16 mouse cellular contexts compared by ENCODE assay signal in the genomic region with DNA sequence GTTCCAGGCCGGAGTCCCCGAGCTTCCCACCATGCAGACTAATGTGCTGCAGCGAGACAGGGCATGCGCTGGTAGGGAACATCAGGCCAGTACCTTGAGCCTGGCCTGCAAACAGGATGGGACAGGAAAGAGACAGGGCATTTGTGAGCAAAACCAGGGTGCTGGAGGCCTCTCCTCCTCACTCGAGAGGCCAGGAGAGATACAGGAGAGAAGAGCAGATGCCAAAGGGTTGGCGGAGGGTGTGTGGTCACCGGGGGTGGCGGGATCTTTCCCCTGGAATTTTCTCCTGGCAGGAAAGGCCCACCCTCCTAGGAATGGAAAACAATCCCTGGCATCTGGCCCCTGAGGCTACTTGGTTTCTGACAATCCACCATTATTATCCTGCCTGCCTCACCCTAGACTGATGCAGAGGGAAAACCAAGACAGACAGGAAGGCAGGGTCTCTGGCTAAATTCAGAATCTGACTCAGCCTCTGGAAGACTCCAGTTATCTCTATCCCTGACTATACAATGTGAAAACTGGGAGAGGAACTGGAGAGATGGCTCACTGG. TPM values are rescaled to one million over a fixed set of nuclear protein-coding genes. Genes with fewer than 3 reads are reported as not detected.
DNase-seq lines count a peak whose midpoint lies in the region; ATAC-seq and TF ChIP-seq lines count a peak whose summit lies in the region.
"Had no signal": no experiment of that assay in that cellular context is flagged by ENCODE, and none has a peak within 500 bp of the region (broad histone marks: within the 10 kb centered on the region; RNA-seq: fewer than 3 reads in every experiment).

No protein-coding gene starts in this region.

- H3K9me3 ChIP-seq in hindbrain, embryonic 10.5 days, result no peaks in the 10 kb centered on the region
- no peaks in the 10 kb centered on the region for H3K9me3 ChIP-seq in hindbrain, embryonic 14.5 days (ENCODE audit: control insufficient read depth, low read length)
- no peaks in the 10 kb centered on the region for H3K9me3 ChIP-seq in embryonic facial prominence, embryonic 15.5 days (replicated peaks)
- H3K9me3 ChIP-seq in liver, postnatal 0 days (ENCODE audit: low read length), result no peaks in the 10 kb centered on the region
- H3K9me3 ChIP-seq: embryonic facial prominence, embryonic 13.5 days; liver, embryonic 13.5 days; stomach, embryonic 15.5 days had no signal

- no peak for TF ChIP-seq CTCF in gastrocnemius, adult 2 months (IDR thresholded peaks at IDR 0.05)
- TF ChIP-seq CTCF in liver, postnatal 0 days (IDR thresholded peaks at IDR 0.05; ENCODE audit: low read depth), result no peak

- no peaks in the 10 kb centered on the region for H3K36me3 ChIP-seq in hindbrain, embryonic 10.5 days
- no peaks in the 10 kb centered on the region for H3K36me3 ChIP-seq in hindbrain, embryonic 14.5 days (replicated peaks; ENCODE audit: control insufficient read depth, insufficient read depth)
- H3K36me3 ChIP-seq in embryonic facial prominence, embryonic 15.5 days, result no peaks in the 10 kb centered on the region
- H3K36me3 ChIP-seq in liver, postnatal 0 days (replicated peaks; ENCODE audit: insufficient read depth, low read length), result no peaks in the 10 kb centered on the region
- H3K36me3 ChIP-seq: embryonic facial prominence, embryonic 13.5 days; liver, embryonic 13.5 days; stomach, embryonic 15.5 days had no signal

- ATAC-seq in hindbrain, embryonic 14.5 days (ENCODE audit: low FRiP score), result no peak
- ATAC-seq in embryonic facial prominence, embryonic 15.5 days (ENCODE audit: insufficient number of reproducible peaks, low FRiP score, low TSS enrichment, low read depth), result no peak
- no peak for ATAC-seq in liver, postnatal 0 days

- H3K4me3 ChIP-seq in gastrocnemius, adult 2 months, result no peak overlapping the region
- H3K4me3 ChIP-seq in hindbrain, embryonic 10.5 days, result no peak overlapping the region
- no peak overlapping the region for H3K4me3 ChIP-seq in hindbrain, embryonic 14.5 days (replicated peaks; ENCODE audit: low read length)
- no peak overlapping the region for H3K4me3 ChIP-seq in embryonic facial prominence, embryonic 15.5 days (replicated peaks)
- H3K4me3 ChIP-seq in liver, postnatal 0 days (ENCODE audit: low read depth, low read length), result no peak overlapping the region
- H3K4me3 ChIP-seq: embryonic facial prominence, embryonic 13.5 days; liver, embryonic 13.5 days; stomach, embryonic 15.5 days had no signal

- H3K27ac ChIP-seq in gastrocnemius, adult 2 months, result peak overlapping the region; percentile 32; the same call in 1 of the 2 replicates
- H3K27ac ChIP-seq in hindbrain, embryonic 10.5 days, result 0 out of 2 replicates have a peak overlapping the region, but pooled peaks have one; percentile 18
- no peak overlapping the region for H3K27ac ChIP-seq in hindbrain, embryonic 14.5 days
- H3K27ac ChIP-seq in embryonic facial prominence, embryonic 15.5 days (replicated peaks), result peak overlapping the region; percentile 29; the same call in 1 of the 2 replicates
- H3K27ac ChIP-seq in liver, postnatal 0 days (ENCODE audit: low read depth), result no peak overlapping the region
- H3K27ac ChIP-seq: embryonic facial prominence, embryonic 13.5 days; liver, embryonic 13.5 days; stomach, embryonic 15.5 days had no signal

- 59% methylated on average over 8 of the region's 8 CpGs for WGBS in hindbrain, embryonic 10.5 days
- 62% methylated on average over 8 of the region's 8 CpGs for WGBS in hindbrain, embryonic 14.5 days
- 24% methylated on average over 8 of the region's 8 CpGs for WGBS in embryonic facial prominence, embryonic 15.5 days
- WGBS in liver, postnatal 0 days (ENCODE audit: insufficient replicate concordance), result 68% methylated on average over 8 of the region's 8 CpGs

- TF ChIP-seq EP300 in liver, postnatal 0 days (IDR thresholded peaks at IDR 0.05; ENCODE audit: low read depth), result no peak

- intact Hi-C loops in gastrocnemius, adult 2 months (cut with DNase I), result no loop called here
- intact Hi-C loops in left cerebral cortex, postnatal 25 days (cut with DNase I), result no loop called here

- no peak for DNase-seq in gastrocnemius, adult 2 months
- DNase-seq in gastrocnemius, postnatal 10 days, result no peak
- no peak for DNase-seq in hindbrain, embryonic 10.5 days (ENCODE audit: low spot score)
- no peak for DNase-seq in hindbrain, embryonic 14.5 days (ENCODE audit: low spot score)
- peak; percentile 75 for DNase-seq in 3134 (ENCODE audit: extremely low read depth, insufficient read length, low spot score)
- DNase-seq in liver, postnatal 0 days, result no peak
- DNase-seq in left cerebral cortex, postnatal 25 days (ENCODE audit: low spot score in 2 of 2), result no peak
- DNase-seq: cerebellum, adult 11-12 months; kidney, adult 9 months; left cerebral cortex, postnatal 4 days; liver, embryonic 13.5 days; retina, postnatal 1 day had no signal

- H3K27me3 ChIP-seq in hindbrain, embryonic 10.5 days (ENCODE audit: insufficient read depth, poor library complexity, severe bottlenecking), result no peaks in the 10 kb centered on the region
- no peaks in the 10 kb centered on the region for H3K27me3 ChIP-seq in hindbrain, embryonic 14.5 days (ENCODE audit: control insufficient read depth, insufficient read depth, low read length)
- H3K27me3 ChIP-seq in embryonic facial prominence, embryonic 15.5 days, result no peaks in the 10 kb centered on the region
- H3K27me3 ChIP-seq in liver, postnatal 0 days (ENCODE audit: insufficient read depth, low read length), result 0 out of 2 replicates have a peak, but pooled peaks cover 2% of the 10 kb centered on the region
- H3K27me3 ChIP-seq: embryonic facial prominence, embryonic 13.5 days had no signal

- H3K4me1 ChIP-seq in hindbrain, embryonic 10.5 days (replicated peaks), result peaks cover 23% of the 10 kb centered on the region
- H3K4me1 ChIP-seq in hindbrain, embryonic 14.5 days (replicated peaks; ENCODE audit: control insufficient read depth, insufficient read depth, low read length), result no peaks in the 10 kb centered on the region
- peaks cover 27% of the 10 kb centered on the region for H3K4me1 ChIP-seq in embryonic facial prominence, embryonic 15.5 days
- H3K4me1 ChIP-seq in liver, postnatal 0 days (ENCODE audit: insufficient read depth), result peaks cover 3% of the 10 kb centered on the region; the same call in 1 of the 2 replicates

- H3K4me2 ChIP-seq in hindbrain, embryonic 14.5 days (replicated peaks), result no peak overlapping the region
- no peak overlapping the region for H3K4me2 ChIP-seq in embryonic facial prominence, embryonic 15.5 days (replicated peaks)
- H3K4me2 ChIP-seq in liver, postnatal 0 days (ENCODE audit: low read depth, low read length), result no peak overlapping the region
- H3K4me2 ChIP-seq: embryonic facial prominence, embryonic 13.5 days; liver, embryonic 13.5 days; stomach, embryonic 15.5 days had no signal

- no peak overlapping the region for H3K9ac ChIP-seq in hindbrain, embryonic 14.5 days
- H3K9ac ChIP-seq in embryonic facial prominence, embryonic 15.5 days, result no peak overlapping the region
- H3K9ac ChIP-seq in liver, postnatal 0 days (replicated peaks), result no peak overlapping the region
- H3K9ac ChIP-seq: embryonic facial prominence, embryonic 13.5 days; liver, embryonic 13.5 days; stomach, embryonic 15.5 days had no signal

RNA-seq across cellular contexts. Expression of a gene that starts 21.0 kb away (rescaled TPM):
- 10 to 100 TPM; 46.1 to 46.4 TPM for total RNA-seq in gastrocnemius, adult 2 months (2021)
- total RNA-seq in gastrocnemius, postnatal 10 days (2021), result 10 to 100 TPM; 16.1 to 17.0 TPM
- 7.6 and 7.7 TPM in 2 replicates for polyA plus RNA-seq in hindbrain, embryonic 10.5 days (2016; fragmentation: Nextera tagmentation; extraction: Ambion mirVana)
- 37.0 and 38.7 TPM in 2 replicates for polyA plus RNA-seq in hindbrain, embryonic 14.5 days (2014; fragmentation: Nextera tagmentation; extraction: Ambion mirVana)
- polyA plus RNA-seq in embryonic facial prominence, embryonic 15.5 days (2015; fragmentation: Nextera tagmentation; extraction: Ambion mirVana), result 13.5 and 13.7 TPM in 2 replicates
- polyA plus RNA-seq in liver, postnatal 0 days (2015; fragmentation: Nextera tagmentation; extraction: Ambion mirVana), result 10.3 and 10.4 TPM in 2 replicates
- total RNA-seq in left cerebral cortex, postnatal 25 days (2021), result 100 to 1,000 TPM; 463 to 509 TPM
- total RNA-seq: monocyte, adult 5-6 weeks had no signal

RNA-seq across cellular contexts. Expression of a gene that starts 21.5 kb away (rescaled TPM):
- total RNA-seq in gastrocnemius, adult 2 months (2021), result 10 to 100 TPM; 38.6 to 51.4 TPM
- total RNA-seq in gastrocnemius, postnatal 10 days (2021), result 100 to 1,000 TPM; 224 to 271 TPM
- polyA plus RNA-seq in hindbrain, embryonic 10.5 days (2016; fragmentation: Nextera tagmentation; extraction: Ambion mirVana), result 806 and 957 TPM in 2 replicates
- 685 and 734 TPM in 2 replicates for polyA plus RNA-seq in hindbrain, embryonic 14.5 days (2014; fragmentation: Nextera tagmentation; extraction: Ambion mirVana)
- 1,004 and 1,072 TPM in 2 replicates for polyA plus RNA-seq in embryonic facial prominence, embryonic 15.5 days (2015; fragmentation: Nextera tagmentation; extraction: Ambion mirVana)
- polyA plus RNA-seq in liver, postnatal 0 days (2015; fragmentation: Nextera tagmentation; extraction: Ambion mirVana), result 394 and 407 TPM in 2 replicates
- 100 to 1,000 TPM; 457 to 461 TPM for total RNA-seq in left cerebral cortex, postnatal 25 days (2021)

RNA-seq across cellular contexts. Expression of a gene that starts 55.4 kb away (rescaled TPM):
- total RNA-seq in gastrocnemius, adult 2 months (2021), result 10 to 100 TPM; 14.3 to 17.3 TPM
- total RNA-seq in gastrocnemius, postnatal 10 days (2021), result 10 to 100 TPM; 40.8 to 59.3 TPM
- polyA plus RNA-seq in hindbrain, embryonic 10.5 days (2016; fragmentation: Nextera tagmentation; extraction: Ambion mirVana), result 1.6 and 1.8 TPM in 2 replicates
- 7.3 and 7.5 TPM in 2 replicates for polyA plus RNA-seq in hindbrain, embryonic 14.5 days (2014; fragmentation: Nextera tagmentation; extraction: Ambion mirVana)
- 5.2 and 5.7 TPM in 2 replicates for polyA plus RNA-seq in embryonic facial prominence, embryonic 15.5 days (2015; fragmentation: Nextera tagmentation; extraction: Ambion mirVana)
- 0.77 and 0.85 TPM in 2 replicates for polyA plus RNA-seq in liver, postnatal 0 days (2015; fragmentation: Nextera tagmentation; extraction: Ambion mirVana)
- total RNA-seq in left cerebral cortex, postnatal 25 days (2021), result 10 to 100 TPM; 34.0 to 36.7 TPM

Comparison
In these comparisons a context has a peak if more than half of its experiments do, and no peak if none do; other contexts are left out.
1. H3K27ac ChIP-seq: peak in gastrocnemius, adult 2 months (single experiment), hindbrain, embryonic 10.5 days (single experiment) and embryonic facial prominence, embryonic 15.5 days (single experiment); none in hindbrain, embryonic 14.5 days (single experiment) and liver, postnatal 0 days (single experiment).